In genomic region chr11:69394591-69395167, GRCm38 (mm10) we compare ENCODE assay signal across 8 mouse cellular contexts. TPM values are rescaled to one million over a fixed set of nuclear protein-coding genes. Genes with fewer than 3 reads are reported as not detected.
A peak's percentile ranks its signal among the peaks of the same experiment; 100 is the strongest.
DNase-seq lines count a peak whose midpoint lies in the region; ATAC-seq and TF ChIP-seq lines count a peak whose summit lies in the region.
"Not testable (repeated sequence)": the region's sequence is repeated elsewhere in the genome, so short reads cannot be mapped to it uniquely, and the experiment has no call there.

No protein-coding gene starts in this region.

- not testable (repeated sequence) for H3K27me3 ChIP-seq in embryonic facial prominence, embryonic 15.5 days; heart, embryonic 10.5 days (ENCODE audit: insufficient read depth, poor library complexity, severe bottlenecking); hindbrain, postnatal 0 days (ENCODE audit: insufficient read depth, low read length); limb, embryonic 12.5 days; neural tube, embryonic 14.5 days (ENCODE audit: control insufficient read depth, insufficient read depth, low read length)

- peak overlapping the region; percentile 77 for H3K4me3 ChIP-seq in embryonic facial prominence, embryonic 15.5 days (replicated peaks)
- H3K4me3 ChIP-seq in heart, embryonic 10.5 days = peak overlapping the region; percentile 77
- H3K4me3 ChIP-seq in hindbrain, postnatal 0 days (ENCODE audit: low read length) = peak overlapping the region; percentile 58
- peak overlapping the region; percentile 66 for H3K4me3 ChIP-seq in limb, embryonic 12.5 days (replicated peaks)
- H3K4me3 ChIP-seq in neural tube, embryonic 14.5 days (ENCODE audit: low read depth, low read length) = peak overlapping the region; percentile 64

- H3K9ac ChIP-seq in embryonic facial prominence, embryonic 15.5 days = peak overlapping the region; percentile 53
- H3K9ac ChIP-seq in hindbrain, postnatal 0 days (replicated peaks; ENCODE audit: low read length) = peak overlapping the region; percentile 79
- peak overlapping the region; percentile 88 for H3K9ac ChIP-seq in limb, embryonic 12.5 days (replicated peaks)
- H3K9ac ChIP-seq in neural tube, embryonic 14.5 days (replicated peaks; ENCODE audit: low read depth, low read length) = peak overlapping the region; percentile 78

- H3K9me3 ChIP-seq in embryonic facial prominence, embryonic 15.5 days (replicated peaks); heart, embryonic 10.5 days; hindbrain, postnatal 0 days (ENCODE audit: low read length); limb, embryonic 12.5 days; neural tube, embryonic 14.5 days (ENCODE audit: control insufficient read depth, low read length): not testable (repeated sequence)

- not testable (repeated sequence) for ATAC-seq in embryonic facial prominence, embryonic 15.5 days (ENCODE audit: insufficient number of reproducible peaks, low FRiP score, low TSS enrichment, low read depth); hindbrain, postnatal 0 days; limb, embryonic 12.5 days (ENCODE audit: insufficient number of reproducible peaks, insufficient read depth, low FRiP score, low TSS enrichment, low read depth); neural tube, embryonic 14.5 days (ENCODE audit: low read depth)

- peak; percentile 33 for DNase-seq in NIH3T3 (ENCODE audit: low read depth)
- peak; percentile 74 for DNase-seq in heart, embryonic 10.5 days (ENCODE audit: low spot score)
- DNase-seq in hindbrain, postnatal 0 days (ENCODE audit: low spot score) = peak; percentile 25
- DNase-seq in lung, postnatal 10 days = peak; percentile 23
- DNase-seq in urinary bladder, adult 2 months (ENCODE audit: low spot score) = peak; percentile 34

- H3K27ac ChIP-seq in embryonic facial prominence, embryonic 15.5 days (replicated peaks) = peak overlapping the region; percentile 99
- peak overlapping the region; percentile 99 for H3K27ac ChIP-seq in heart, embryonic 10.5 days
- peak overlapping the region; percentile 94 for H3K27ac ChIP-seq in hindbrain, postnatal 0 days
- H3K27ac ChIP-seq in limb, embryonic 12.5 days = peak overlapping the region; percentile 93
- peak overlapping the region; percentile 99; the same call in 1 of the 2 replicates for H3K27ac ChIP-seq in neural tube, embryonic 14.5 days (ENCODE audit: low read depth, low read length)

- TF ChIP-seq CTCF in hindbrain, postnatal 0 days (IDR thresholded peaks at IDR 0.05; ENCODE audit: low read depth) = not testable (repeated sequence)

- WGBS in embryonic facial prominence, embryonic 15.5 days = 1% methylated on average over 31 of the region's 31 CpGs
- WGBS in heart, embryonic 10.5 days = 3% methylated on average over 31 of the region's 31 CpGs
- WGBS in hindbrain, postnatal 0 days = 1% methylated on average over 31 of the region's 31 CpGs
- WGBS in limb, embryonic 12.5 days = 1% methylated on average over 31 of the region's 31 CpGs
- WGBS in neural tube, embryonic 14.5 days = 2% methylated on average over 31 of the region's 31 CpGs

- peaks cover 44% of the 10 kb centered on the region for H3K4me1 ChIP-seq in embryonic facial prominence, embryonic 15.5 days
- peaks cover 39% of the 10 kb centered on the region for H3K4me1 ChIP-seq in heart, embryonic 10.5 days
- not testable (repeated sequence) for H3K4me1 ChIP-seq in hindbrain, postnatal 0 days (ENCODE audit: insufficient read depth, low read length)
- peaks cover 37% of the 10 kb centered on the region for H3K4me1 ChIP-seq in limb, embryonic 12.5 days (replicated peaks)
- H3K4me1 ChIP-seq in neural tube, embryonic 14.5 days (ENCODE audit: control insufficient read depth, insufficient read depth, low read length) = peaks cover 11% of the 10 kb centered on the region; the same call in 1 of the 2 replicates

- H3K4me2 ChIP-seq in embryonic facial prominence, embryonic 15.5 days (replicated peaks) = peak overlapping the region; percentile 80
- peak overlapping the region; percentile 92 for H3K4me2 ChIP-seq in hindbrain, postnatal 0 days (ENCODE audit: low read depth, low read length)
- H3K4me2 ChIP-seq in limb, embryonic 12.5 days = peak overlapping the region; percentile 72
- H3K4me2 ChIP-seq in neural tube, embryonic 14.5 days (ENCODE audit: low read depth, low read length) = peak overlapping the region; percentile 88

- not testable (repeated sequence) for H3K36me3 ChIP-seq in embryonic facial prominence, embryonic 15.5 days; heart, embryonic 10.5 days; hindbrain, postnatal 0 days (ENCODE audit: insufficient read depth, low read length); neural tube, embryonic 14.5 days (ENCODE audit: control insufficient read depth, insufficient read depth, low read length)
- peaks cover 17% of the 10 kb centered on the region for H3K36me3 ChIP-seq in limb, embryonic 12.5 days

RNA-seq across cellular contexts. Expression of gene Naa38, which starts 0.6 kb away (rescaled TPM):
- polyA plus RNA-seq in embryonic facial prominence, embryonic 15.5 days (2015; fragmentation: Nextera tagmentation; extraction: Ambion mirVana) = 150 and 158 TPM in 2 replicates
- polyA plus RNA-seq in heart, embryonic 10.5 days (2016; fragmentation: Nextera tagmentation; extraction: Ambion mirVana) = 158 and 165 TPM in 2 replicates
- total RNA-seq in hindbrain, postnatal 0 days (2014; rRNA removed) = 77.1 and 99.0 TPM in 2 replicates
- polyA plus RNA-seq in hindbrain, postnatal 0 days (2015; fragmentation: Nextera tagmentation; extraction: Ambion mirVana) = 162 and 163 TPM in 2 replicates
- polyA plus RNA-seq in limb, embryonic 12.5 days (2016; fragmentation: Nextera tagmentation; extraction: Ambion mirVana) = 126 and 136 TPM in 2 replicates
- polyA plus RNA-seq in neural tube, embryonic 14.5 days (2014; fragmentation: Nextera tagmentation; extraction: Ambion mirVana) = 112 and 132 TPM in 2 replicates
- 143 and 188 TPM in 2 replicates for polyA plus RNA-seq in urinary bladder, adult 2 months (2012; rRNA removed)

RNA-seq across cellular contexts. Expression of gene Cyb5d1, which starts 0.8 kb away (rescaled TPM):
- polyA plus RNA-seq in embryonic facial prominence, embryonic 15.5 days (2015; fragmentation: Nextera tagmentation; extraction: Ambion mirVana) = 32.6 and 40.9 TPM in 2 replicates
- polyA plus RNA-seq in heart, embryonic 10.5 days (2016; fragmentation: Nextera tagmentation; extraction: Ambion mirVana) = 27.4 and 31.8 TPM in 2 replicates
- total RNA-seq in hindbrain, postnatal 0 days (2014; rRNA removed) = 21.8 and 26.9 TPM in 2 replicates
- polyA plus RNA-seq in hindbrain, postnatal 0 days (2015; fragmentation: Nextera tagmentation; extraction: Ambion mirVana) = 18.5 and 22.2 TPM in 2 replicates
- polyA plus RNA-seq in limb, embryonic 12.5 days (2016; fragmentation: Nextera tagmentation; extraction: Ambion mirVana) = 42.5 and 42.6 TPM in 2 replicates
- 21.3 and 29.9 TPM in 2 replicates for polyA plus RNA-seq in neural tube, embryonic 14.5 days (2014; fragmentation: Nextera tagmentation; extraction: Ambion mirVana)
- 43.0 and 48.0 TPM in 2 replicates for polyA plus RNA-seq in urinary bladder, adult 2 months (2012; rRNA removed)

RNA-seq across cellular contexts. Expression of gene Tmem88, which starts 3.4 kb away (rescaled TPM):
- polyA plus RNA-seq in embryonic facial prominence, embryonic 15.5 days (2015; fragmentation: Nextera tagmentation; extraction: Ambion mirVana) = 19.5 and 20.0 TPM in 2 replicates
- 38.9 and 52.5 TPM in 2 replicates for polyA plus RNA-seq in heart, embryonic 10.5 days (2016; fragmentation: Nextera tagmentation; extraction: Ambion mirVana)
- total RNA-seq in hindbrain, postnatal 0 days (2014; rRNA removed) = 3.8 and 4.3 TPM in 2 replicates
- polyA plus RNA-seq in hindbrain, postnatal 0 days (2015; fragmentation: Nextera tagmentation; extraction: Ambion mirVana) = 8.7 and 9.5 TPM in 2 replicates
- 24.2 and 25.4 TPM in 2 replicates for polyA plus RNA-seq in limb, embryonic 12.5 days (2016; fragmentation: Nextera tagmentation; extraction: Ambion mirVana)
- polyA plus RNA-seq in neural tube, embryonic 14.5 days (2014; fragmentation: Nextera tagmentation; extraction: Ambion mirVana) = 2.3 and 5.3 TPM in 2 replicates
- polyA plus RNA-seq in urinary bladder, adult 2 months (2012; rRNA removed) = 11.5 and 11.6 TPM in 2 replicates

RNA-seq across cellular contexts. Expression of gene Kdm6b, which starts 18.8 kb away (rescaled TPM):
- 35.5 and 37.2 TPM in 2 replicates for polyA plus RNA-seq in embryonic facial prominence, embryonic 15.5 days (2015; fragmentation: Nextera tagmentation; extraction: Ambion mirVana)
- polyA plus RNA-seq in heart, embryonic 10.5 days (2016; fragmentation: Nextera tagmentation; extraction: Ambion mirVana) = 20.9 and 26.9 TPM in 2 replicates
- 8.0 and 10.5 TPM in 2 replicates for total RNA-seq in hindbrain, postnatal 0 days (2014; rRNA removed)
- polyA plus RNA-seq in hindbrain, postnatal 0 days (2015; fragmentation: Nextera tagmentation; extraction: Ambion mirVana) = 20.5 and 22.3 TPM in 2 replicates
- 45.4 and 49.1 TPM in 2 replicates for polyA plus RNA-seq in limb, embryonic 12.5 days (2016; fragmentation: Nextera tagmentation; extraction: Ambion mirVana)
- 36.1 and 37.5 TPM in 2 replicates for polyA plus RNA-seq in neural tube, embryonic 14.5 days (2014; fragmentation: Nextera tagmentation; extraction: Ambion mirVana)
- 3.3 and 10.7 TPM in 2 replicates for polyA plus RNA-seq in urinary bladder, adult 2 months (2012; rRNA removed)

RNA-seq across cellular contexts. Expression of gene Chd3, which starts 25.5 kb away (rescaled TPM):
- polyA plus RNA-seq in embryonic facial prominence, embryonic 15.5 days (2015; fragmentation: Nextera tagmentation; extraction: Ambion mirVana) = 88.3 and 91.8 TPM in 2 replicates
- 15.8 and 26.5 TPM in 2 replicates for polyA plus RNA-seq in heart, embryonic 10.5 days (2016; fragmentation: Nextera tagmentation; extraction: Ambion mirVana)
- total RNA-seq in hindbrain, postnatal 0 days (2014; rRNA removed) = 252 and 255 TPM in 2 replicates
- polyA plus RNA-seq in hindbrain, postnatal 0 days (2015; fragmentation: Nextera tagmentation; extraction: Ambion mirVana) = 46.6 and 49.7 TPM in 2 replicates
- polyA plus RNA-seq in limb, embryonic 12.5 days (2016; fragmentation: Nextera tagmentation; extraction: Ambion mirVana) = 121 and 124 TPM in 2 replicates
- 86.0 and 89.6 TPM in 2 replicates for polyA plus RNA-seq in neural tube, embryonic 14.5 days (2014; fragmentation: Nextera tagmentation; extraction: Ambion mirVana)
- polyA plus RNA-seq in urinary bladder, adult 2 months (2012; rRNA removed) = 85.5 and 132 TPM in 2 replicates

Comparison
In these comparisons a context has a peak if more than half of its experiments do, and no peak if none do; other contexts are left out.
1. DNase-seq: peak in every context shown above with its lines; median percentile 74 in heart, embryonic 10.5 days; 34 in urinary bladder, adult 2 months; 33 in NIH3T3; 25 in hindbrain, postnatal 0 days; 23 in lung, postnatal 10 days.